Mouse (Mus musculus) limb, embryonic 15.5 days (tissue): ENCODE measurements around the gene Ric8b. TPM values are rescaled to one million over a fixed set of nuclear protein-coding genes. Genes with fewer than 3 reads are reported as not detected.

Source experiments
- ATAC-seq: fragments of 200-750 bp; cut with Nextera tagmentation; 2 replicates; pipeline ENCODE4 v1.8.0; 2017; ENCODE audit warnings: low read depth, moderate TSS enrichment; ENCODE audit not compliant: insufficient number of reproducible peaks, low FRiP score, low TSS enrichment
- H3K27ac ChIP-seq: fragments of 300-500 bp; sonication (generic); 2 replicates; pipeline ENCODE4 v1.5.1; 2015; ENCODE audit warnings: moderate library complexity, mild to moderate bottlenecking, inconsistent platforms
- H3K27me3 ChIP-seq: fragments of 300-500 bp; sonication (generic); 2 replicates; pipeline ENCODE4 v1.6.1; 2015; ENCODE audit warnings: inconsistent platforms
- H3K36me3 ChIP-seq: fragments of 300-500 bp; sonication (generic); 2 replicates; pipeline ENCODE4 v1.6.1; 2015; ENCODE audit warnings: inconsistent platforms
- H3K4me1 ChIP-seq: fragments of 300-500 bp; sonication (generic); 2 replicates; pipeline ENCODE4 v1.6.1; 2015; ENCODE audit warnings: inconsistent platforms
- H3K4me2 ChIP-seq: fragments of 300-500 bp; sonication (generic); 2 replicates; pipeline ENCODE4 v1.6.1; 2015; ENCODE audit warnings: mild to moderate bottlenecking, inconsistent platforms
- H3K4me3 ChIP-seq: fragments of 300-500 bp; sonication (generic); 2 replicates; pipeline ENCODE4 v1.5.1; 2015; ENCODE audit warnings: mild to moderate bottlenecking, inconsistent platforms
- H3K9ac ChIP-seq: fragments of 300-500 bp; sonication (generic); 2 replicates; pipeline ENCODE4 v1.6.1; 2015; ENCODE audit warnings: inconsistent platforms
- H3K9me3 ChIP-seq: fragments of 300-500 bp; sonication (generic); 2 replicates; pipeline ENCODE4 v1.6.1; 2016; ENCODE audit warnings: inconsistent platforms
- WGBS: fragments of 180-500 bp; shearing (Covaris S2); methylation state at CpG from one replicate; pipeline ENCODE4 v1.1.7; 2015; 5-methylcytosine and 5-hydroxymethylcytosine counted together
- polyA plus RNA-seq: library from polyadenylated mRNA; unstranded; fragments of >200 nt; fragmentation: Nextera tagmentation; extraction: Ambion mirVana; gene quantifications from 2 replicates; pipeline ENCODE4 v1.2.1, GENCODE M21; 2015

Gene Ric8b
- polyA plus RNA-seq, 1 experiment from 2014 or later = 20.0 TPM

DNA sequence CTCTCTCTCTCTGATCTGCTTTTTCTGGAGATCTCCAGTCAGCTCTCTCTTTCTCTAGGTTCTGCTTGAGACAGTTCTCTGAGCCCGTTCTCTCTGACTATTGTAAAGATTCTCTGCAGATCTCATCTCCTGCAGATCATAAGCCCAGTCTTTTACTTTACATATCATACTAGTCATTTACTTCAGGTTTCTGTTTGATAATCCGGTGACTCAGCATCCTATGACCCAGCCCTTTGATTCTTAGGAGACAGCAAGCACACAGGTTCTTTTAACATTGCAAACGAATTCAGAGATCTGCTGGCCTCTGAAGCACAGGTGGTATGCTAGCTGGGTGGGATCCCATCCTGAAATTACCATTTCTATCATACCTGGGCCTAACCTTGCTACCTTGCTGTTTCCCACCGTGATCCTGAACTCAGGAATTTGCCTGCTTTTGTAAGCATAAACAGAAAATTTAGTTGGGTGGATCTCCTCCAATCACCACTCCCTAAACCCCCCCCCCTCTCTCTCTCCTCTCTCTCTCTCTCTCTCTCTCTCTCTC lies 133.3 kb downstream of the Ric8b start:
- Histone ChIP-seq H3K9me3 (no peaks in the 10 kb centered on the region), H3K4me1 (no peaks in the 10 kb centered on the region), H3K27me3 (no peaks in the 10 kb centered on the region), H3K36me3 (no peaks in the 10 kb centered on the region), H3K27ac (no peak overlapping the region), H3K9ac (no peak overlapping the region), H3K4me3 (no peak overlapping the region), H3K4me2 (no peak overlapping the region)
- WGBS = 50% methylated on average over 4 of the region's 4 CpGs
- ATAC-seq = no peak

DNA sequence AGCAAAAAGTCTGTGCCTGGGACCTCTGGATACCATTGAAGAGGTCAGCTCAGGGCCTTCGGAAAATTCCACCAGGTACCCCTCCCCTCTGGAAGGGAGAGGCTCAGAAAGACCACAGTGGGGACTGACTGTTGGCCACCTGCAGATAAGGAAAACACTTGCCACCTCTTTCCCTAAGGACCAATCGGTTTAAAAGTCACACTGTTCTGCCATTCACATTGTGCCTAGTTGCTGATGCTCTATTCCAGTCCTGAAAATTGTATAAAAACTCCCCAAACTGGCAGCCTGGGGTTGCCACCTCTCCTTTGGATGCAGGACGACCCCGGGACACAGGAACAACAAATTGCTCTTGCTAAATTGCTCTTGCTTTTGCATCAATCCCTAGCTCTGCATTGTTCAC lies 135.0 kb downstream of the Ric8b start:
- Histone ChIP-seq H3K9ac (no peak overlapping the region), H3K4me1 (no peaks in the 10 kb centered on the region), H3K36me3 (no peaks in the 10 kb centered on the region), H3K27ac (no peak overlapping the region), H3K4me3 (no peak overlapping the region), H3K9me3 (no peaks in the 10 kb centered on the region), H3K27me3 (no peaks in the 10 kb centered on the region), H3K4me2 (no peak overlapping the region)
- no peak for ATAC-seq
- WGBS = 31% methylated on average over 4 of the region's 4 CpGs

DNA sequence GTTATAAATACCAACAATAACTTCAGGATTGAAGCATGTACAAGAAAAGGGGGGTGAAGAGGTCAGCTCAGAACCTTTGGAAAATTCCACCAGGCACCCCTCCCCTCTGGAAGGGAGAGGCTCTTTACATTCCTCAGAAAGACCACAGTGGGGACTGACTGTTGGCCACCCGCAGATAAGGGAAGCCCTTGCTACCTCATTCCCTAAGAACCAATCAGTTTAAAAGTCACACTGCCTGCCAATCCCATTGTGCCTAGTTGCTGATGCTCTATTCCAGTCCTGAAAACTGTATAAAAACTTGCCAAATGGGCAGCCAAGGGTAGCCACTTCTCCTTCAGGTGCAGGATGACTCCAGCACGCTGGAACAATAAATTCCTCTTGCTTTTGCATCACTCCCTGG lies 137.5 kb downstream of the Ric8b start:
- no peaks in the 10 kb centered on the region for H3K9me3 ChIP-seq
- no peak overlapping the region for H3K9ac ChIP-seq
- no peak overlapping the region for H3K4me3 ChIP-seq
- no peaks in the 10 kb centered on the region for H3K4me1 ChIP-seq
- H3K4me2 ChIP-seq = no peak overlapping the region
- 88% methylated on average over 2 of the region's 2 CpGs for WGBS
- H3K27ac ChIP-seq = no peak overlapping the region
- no peak for ATAC-seq
- H3K27me3 ChIP-seq = no peaks in the 10 kb centered on the region
- no peaks in the 10 kb centered on the region for H3K36me3 ChIP-seq

Other genes with a start within 250 kb of the Ric8b start
- 0.07 and 0.24 TPM in 2 replicates for gene Rfx4, start 161.6 kb upstream of the Ric8b start, polyA plus RNA-seq
- 1.4 and 1.5 TPM in 2 replicates for gene Fhl4, start 184.9 kb downstream of the Ric8b start, polyA plus RNA-seq
- 123 and 128 TPM in 2 replicates for gene Tmem263, start 185.0 kb downstream of the Ric8b start, polyA plus RNA-seq
- gene Mterf2, start 210.4 kb downstream of the Ric8b start, polyA plus RNA-seq = 14.6 and 15.6 TPM in 2 replicates